Mouse (Mus musculus): ENCODE results near the gene Tardbp. TPM values are rescaled to one million over a fixed set of nuclear protein-coding genes. Genes with fewer than 3 reads are reported as not detected.

Tardbp gene
- polyA plus RNA-seq, 1 experiment: 433 TPM

DNA sequence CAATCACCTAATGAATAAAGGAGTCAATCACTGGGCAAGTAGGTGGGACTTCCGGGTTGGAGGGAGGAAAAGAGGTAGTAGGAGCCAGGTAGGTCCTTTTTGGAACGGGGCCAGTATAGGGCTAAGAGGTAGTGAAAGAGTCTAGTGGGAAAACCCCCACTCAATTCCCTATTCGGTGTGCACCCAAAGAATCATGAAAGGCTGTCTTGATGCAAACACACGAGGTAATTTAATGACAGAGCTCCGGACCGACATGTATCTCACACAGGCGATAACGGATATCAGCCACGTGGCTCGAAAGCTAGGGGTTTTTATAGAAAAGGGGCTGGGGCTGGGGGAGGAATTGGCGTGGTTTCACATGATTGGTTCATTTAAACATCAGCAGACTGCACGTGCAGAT, 28.0 kb downstream of the Tardbp start:
- WGBS: 96% methylated on average over 12 of the region's 12 CpGs
- H3K27ac ChIP-seq (ENCODE audit: insufficient read depth, low read depth, low read length): no peak overlapping the region
- no peak overlapping the region for H3K4me3 ChIP-seq (ENCODE audit: insufficient read depth, low read depth, low read length)
- TF ChIP-seq CTCF (IDR thresholded peaks at IDR 0.05; ENCODE audit: insufficient read depth, low read depth, low read length): no peak
- no peak for TF ChIP-seq POLR2A (IDR thresholded peaks at IDR 0.05; ENCODE audit: insufficient read depth, low read depth, low read length)
- H3K4me1 ChIP-seq (ENCODE audit: control insufficient read depth, insufficient read depth, low read length): peaks cover 15% of the 10 kb centered on the region

DNA sequence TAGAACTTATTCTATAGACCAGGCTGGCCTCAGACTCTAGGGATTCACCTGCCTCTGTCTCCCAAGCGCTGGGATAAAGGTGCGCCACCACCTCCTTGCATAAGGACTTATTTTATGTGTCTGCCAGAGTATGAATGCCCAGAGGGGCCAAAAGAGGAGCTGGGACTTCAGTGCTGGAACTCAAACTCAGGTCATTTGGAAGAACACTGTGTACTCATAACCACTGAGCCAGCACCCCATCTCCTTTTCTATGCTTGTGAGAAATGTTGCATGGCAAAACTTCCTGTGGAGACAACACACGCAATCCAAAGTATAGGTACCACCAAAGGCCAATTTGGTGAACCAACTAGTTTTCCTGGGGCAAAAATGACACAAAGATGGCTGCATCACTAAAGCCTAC, 30.1 kb downstream of the Tardbp start:
- peaks cover 22% of the 10 kb centered on the region for H3K4me1 ChIP-seq (ENCODE audit: control insufficient read depth, insufficient read depth, low read length)
- H3K4me3 ChIP-seq (ENCODE audit: insufficient read depth, low read depth, low read length): no peak overlapping the region
- TF ChIP-seq CTCF (IDR thresholded peaks at IDR 0.05; ENCODE audit: insufficient read depth, low read depth, low read length): no peak
- WGBS: 92% methylated on average over 3 of the region's 3 CpGs
- no peak overlapping the region for H3K27ac ChIP-seq (ENCODE audit: insufficient read depth, low read depth, low read length)

DNA sequence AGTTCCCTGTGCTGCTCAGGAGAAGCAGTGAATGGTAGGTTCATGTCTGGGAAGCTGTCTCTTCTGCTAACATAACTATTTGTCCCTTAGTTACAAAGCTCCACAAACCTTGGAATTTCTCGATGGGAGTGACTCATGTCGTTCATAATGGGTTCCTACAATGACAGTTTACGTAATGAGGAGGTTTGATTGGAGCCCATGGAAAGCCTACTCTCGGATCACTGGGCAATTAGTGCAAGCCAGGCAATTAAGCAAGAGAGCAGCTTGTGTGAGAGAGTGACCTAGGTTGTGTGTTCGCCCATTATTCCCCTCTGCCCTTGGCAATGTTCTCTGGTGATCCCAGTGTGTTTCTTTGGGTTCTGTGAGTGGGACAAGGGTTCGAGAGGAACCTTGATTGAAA, 30.9 kb downstream of the Tardbp start:
- no peak for TF ChIP-seq POLR2A (IDR thresholded peaks at IDR 0.05; ENCODE audit: insufficient read depth, low read depth, low read length)
- no peak for TF ChIP-seq CTCF (IDR thresholded peaks at IDR 0.05; ENCODE audit: insufficient read depth, low read depth, low read length)
- peaks cover 22% of the 10 kb centered on the region for H3K4me1 ChIP-seq (ENCODE audit: control insufficient read depth, insufficient read depth, low read length)
- WGBS: 50% methylated on average over 6 of the region's 6 CpGs
- H3K27ac ChIP-seq (ENCODE audit: insufficient read depth, low read depth, low read length): no peak overlapping the region
- H3K4me3 ChIP-seq (ENCODE audit: insufficient read depth, low read depth, low read length): no peak overlapping the region

DNA sequence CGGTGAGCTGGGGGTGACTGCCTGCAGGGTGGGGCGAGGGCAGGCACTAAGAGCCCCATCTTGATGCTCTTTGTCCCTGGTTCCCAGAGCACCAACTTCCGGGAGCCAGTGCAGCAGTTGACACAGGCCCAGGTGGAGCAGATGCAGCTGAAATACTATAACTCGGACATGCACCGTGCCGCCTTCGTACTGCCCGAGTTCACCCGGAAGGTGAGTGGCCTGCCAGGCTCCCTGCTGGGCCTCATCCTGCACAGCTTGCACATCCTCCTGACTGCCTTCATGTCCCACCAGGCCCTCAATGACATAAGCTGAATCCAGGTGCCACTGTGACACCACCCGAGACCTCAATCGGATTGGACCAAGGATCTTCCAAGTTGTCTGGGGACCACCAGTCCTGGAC, 32.8 kb downstream of the Tardbp start:
- H3K27ac ChIP-seq (ENCODE audit: insufficient read depth, low read depth, low read length): no peak overlapping the region
- H3K4me1 ChIP-seq (ENCODE audit: control insufficient read depth, insufficient read depth, low read length): peaks cover 25% of the 10 kb centered on the region
- WGBS: 94% methylated on average over 11 of the region's 11 CpGs
- H3K4me3 ChIP-seq (ENCODE audit: insufficient read depth, low read depth, low read length): no peak overlapping the region
- TF ChIP-seq CTCF (IDR thresholded peaks at IDR 0.05; ENCODE audit: insufficient read depth, low read depth, low read length) (no peak), POLR2A (IDR thresholded peaks at IDR 0.05; ENCODE audit: insufficient read depth, low read depth, low read length) (no peak)

DNA sequence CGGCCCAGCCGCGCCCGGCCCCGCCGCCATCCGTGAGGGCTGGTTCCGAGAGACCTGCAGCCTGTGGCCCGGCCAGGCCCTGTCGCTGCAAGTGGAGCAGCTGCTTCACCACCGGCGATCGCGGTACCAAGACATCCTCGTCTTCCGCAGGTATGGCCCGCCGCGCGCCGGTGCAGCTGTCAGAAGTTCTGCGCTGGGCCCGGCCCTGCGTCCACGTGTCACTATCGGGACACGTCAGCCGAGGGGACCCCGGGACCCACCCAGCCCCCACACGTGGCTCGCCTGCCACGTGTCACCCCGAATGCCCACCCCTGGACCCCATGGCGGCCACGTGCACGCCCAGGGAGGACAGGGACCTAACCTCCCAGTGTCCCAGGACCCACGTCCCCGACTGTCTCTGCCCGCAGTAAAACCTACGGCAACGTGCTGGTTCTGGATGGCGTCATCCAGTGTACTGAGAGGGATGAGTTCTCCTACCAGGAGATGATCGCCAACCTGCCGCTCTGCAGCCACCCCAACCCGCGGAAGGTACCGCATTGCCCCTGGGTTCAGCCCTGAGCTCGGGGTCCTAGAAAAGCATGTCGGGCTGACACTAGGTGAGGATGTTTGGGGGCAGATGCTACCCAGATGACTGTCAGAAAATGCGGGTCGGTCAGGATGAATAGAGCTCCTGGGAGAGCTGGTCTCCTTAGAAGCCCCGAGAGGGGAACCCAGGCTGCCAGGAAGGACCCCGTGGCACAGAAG, 35.0 kb downstream of the Tardbp start:
- Histone ChIP-seq H3K27ac (ENCODE audit: insufficient read depth, low read depth, low read length) (no peak overlapping the region), H3K4me3 (ENCODE audit: insufficient read depth, low read depth, low read length) (peak overlapping the region; percentile 79), H3K4me1 (ENCODE audit: control insufficient read depth, insufficient read depth, low read length) (peaks cover 25% of the 10 kb centered on the region)
- TF ChIP-seq POLR2A (IDR thresholded peaks at IDR 0.05; ENCODE audit: insufficient read depth, low read depth, low read length) (no peak), CTCF (IDR thresholded peaks at IDR 0.05; ENCODE audit: insufficient read depth, low read depth, low read length) (no peak)
- WGBS: under 1% methylated on average over 52 of the region's 53 CpGs

DNA sequence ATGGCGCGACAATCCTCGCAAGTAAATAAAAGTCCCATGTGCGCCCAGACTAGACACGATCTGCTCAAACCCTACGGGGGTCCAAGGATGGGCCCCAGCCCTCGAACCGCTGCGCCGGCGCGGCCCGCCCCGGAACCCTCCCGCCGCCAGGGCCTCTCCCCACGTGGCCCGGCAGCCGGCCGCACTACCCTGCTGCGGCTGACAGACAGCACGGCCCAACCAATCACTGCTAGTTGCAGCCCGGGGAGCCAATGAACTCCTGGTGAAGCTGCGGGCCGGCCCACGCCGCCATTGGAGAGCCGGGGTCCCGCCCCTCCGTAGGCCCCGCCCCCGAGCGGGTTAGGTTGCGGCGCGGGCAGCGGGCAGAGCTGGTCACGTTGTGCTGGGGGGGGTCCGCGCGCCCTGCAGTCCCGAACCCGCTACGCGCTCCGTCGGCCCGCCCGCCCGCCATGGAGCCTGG, 35.6 kb downstream of the Tardbp start, which contains the start of gene Srm:
Gene Srm, plus strand, starts transcription at position 333 of the 460 bp plus-strand sequence.
- Histone ChIP-seq H3K4me3 (ENCODE audit: insufficient read depth, low read depth, low read length) (peak within 1 kb of the TSS; percentile 79), H3K4me1 (ENCODE audit: control insufficient read depth, insufficient read depth, low read length) (peaks cover 25% of the 10 kb centered on the region), H3K27ac (ENCODE audit: insufficient read depth, low read depth, low read length) (peak within 1 kb of the TSS; percentile 69)
- WGBS: under 1% methylated on average over 48 of the region's 50 CpGs
- TF ChIP-seq POLR2A (IDR thresholded peaks at IDR 0.05; ENCODE audit: insufficient read depth, low read depth, low read length) (peak; percentile 58), CTCF (IDR thresholded peaks at IDR 0.05; ENCODE audit: insufficient read depth, low read depth, low read length) (no peak)

DNA sequence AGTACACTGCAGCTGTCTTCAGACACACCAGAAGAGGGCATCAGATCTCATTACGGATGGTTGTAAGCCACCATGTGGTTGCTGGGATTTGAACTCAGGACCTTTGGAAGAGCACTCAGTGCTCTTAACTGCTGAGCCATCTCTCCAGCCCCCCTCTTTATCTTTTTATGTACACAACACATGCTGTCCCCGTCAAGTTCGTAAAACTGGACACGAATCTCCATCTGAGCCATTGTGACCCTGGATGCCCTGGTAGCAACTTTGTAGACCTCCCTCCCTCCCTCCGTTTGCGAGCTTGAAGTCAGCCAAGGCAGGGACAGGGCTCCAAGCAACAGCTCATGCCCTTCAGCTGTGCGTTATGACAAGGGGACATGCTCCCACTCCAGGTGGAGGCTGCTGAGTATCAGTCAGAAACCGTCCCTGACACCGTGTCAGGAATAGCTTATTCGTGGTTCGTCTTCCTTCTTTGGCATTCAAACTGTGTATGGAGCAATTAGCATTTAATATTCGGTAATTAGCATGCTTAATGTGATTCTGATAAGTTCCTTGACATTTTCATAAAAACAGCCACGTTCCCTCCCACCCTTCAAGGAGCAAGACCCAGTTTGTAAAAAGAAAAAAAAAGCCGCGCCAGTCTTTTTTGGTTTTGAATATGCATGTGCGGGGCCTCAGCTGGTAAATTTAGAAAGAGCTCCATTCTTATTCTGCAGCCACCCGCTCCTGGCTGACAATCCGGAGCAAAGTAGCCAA, 36.2 kb downstream of the Tardbp start:
- peak overlapping the region; percentile 69 for H3K27ac ChIP-seq (ENCODE audit: insufficient read depth, low read depth, low read length)
- peak overlapping the region; percentile 51 for H3K4me3 ChIP-seq (ENCODE audit: insufficient read depth, low read depth, low read length)
- WGBS: 3% methylated on average over 18 of the region's 18 CpGs
- TF ChIP-seq POLR2A (IDR thresholded peaks at IDR 0.05; ENCODE audit: insufficient read depth, low read depth, low read length) (no peak), CTCF (IDR thresholded peaks at IDR 0.05; ENCODE audit: insufficient read depth, low read depth, low read length) (no peak)
- H3K4me1 ChIP-seq (ENCODE audit: control insufficient read depth, insufficient read depth, low read length): peaks cover 25% of the 10 kb centered on the region

DNA sequence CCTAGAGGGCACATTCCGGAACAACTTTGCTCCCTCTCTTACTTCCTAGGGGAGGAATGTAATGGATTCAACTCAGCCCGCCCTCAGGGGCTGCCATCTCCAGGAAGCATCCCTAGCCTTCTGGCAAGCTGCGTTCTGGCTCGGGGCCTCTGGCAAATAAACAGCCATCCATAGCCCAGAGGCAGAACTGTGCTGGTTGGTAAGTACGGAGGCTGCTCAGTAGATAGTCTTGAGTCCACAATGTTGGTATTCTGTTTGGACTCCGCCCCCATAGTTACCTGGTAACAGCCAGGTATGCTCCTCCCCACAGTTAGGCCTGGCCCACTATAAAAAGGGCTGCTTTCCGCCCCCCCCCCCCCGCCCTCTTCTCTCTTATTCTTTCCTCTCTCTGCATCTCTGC, 37.3 kb downstream of the Tardbp start:
- 54% methylated on average over 7 of the region's 8 CpGs for WGBS
- Histone ChIP-seq H3K4me1 (ENCODE audit: control insufficient read depth, insufficient read depth, low read length) (peaks cover 25% of the 10 kb centered on the region), H3K27ac (ENCODE audit: insufficient read depth, low read depth, low read length) (no peak overlapping the region), H3K4me3 (ENCODE audit: insufficient read depth, low read depth, low read length) (no peak overlapping the region)
- TF ChIP-seq CTCF (IDR thresholded peaks at IDR 0.05; ENCODE audit: insufficient read depth, low read depth, low read length) (no peak), POLR2A (IDR thresholded peaks at IDR 0.05; ENCODE audit: insufficient read depth, low read depth, low read length) (no peak)

DNA sequence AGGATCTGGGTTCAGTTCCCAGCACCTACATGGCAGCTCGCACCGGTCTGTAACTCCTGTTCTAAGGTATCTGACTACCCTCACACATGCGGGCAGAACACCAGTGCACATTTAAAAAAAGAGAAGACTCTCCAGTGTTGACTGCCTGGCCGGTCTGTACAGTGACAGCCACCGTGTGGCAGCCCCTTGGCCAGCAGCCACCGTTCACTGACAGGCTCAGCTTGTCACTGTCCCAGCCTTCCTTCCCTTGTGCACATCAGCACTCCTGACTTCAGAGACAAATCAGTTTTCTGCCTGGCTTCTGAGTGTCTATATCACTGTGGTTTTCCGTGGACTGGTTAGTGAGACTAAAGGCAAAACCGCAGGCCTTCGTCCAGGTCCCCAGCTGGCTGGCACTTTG, 38.0 kb downstream of the Tardbp start:
- TF ChIP-seq POLR2A (IDR thresholded peaks at IDR 0.05; ENCODE audit: insufficient read depth, low read depth, low read length) (no peak), CTCF (IDR thresholded peaks at IDR 0.05; ENCODE audit: insufficient read depth, low read depth, low read length) (no peak)
- WGBS: 63% methylated on average over 9 of the region's 9 CpGs
- Histone ChIP-seq H3K27ac (ENCODE audit: insufficient read depth, low read depth, low read length) (no peak overlapping the region), H3K4me1 (ENCODE audit: control insufficient read depth, insufficient read depth, low read length) (peaks cover 20% of the 10 kb centered on the region), H3K4me3 (ENCODE audit: insufficient read depth, low read depth, low read length) (no peak overlapping the region)
